Mouse (Mus musculus) embryonic fibroblast, embryonic 13.5 days (primary cell): ENCODE data around the gene Tacstd2.

Experiments
- CTCF ChIP-seq: IDR thresholded peaks from 2 replicates; pipeline ENCODE4 v1.5.1; 2011; ENCODE audit warnings: mild to moderate bottlenecking, control low read depth, low read length, moderate library complexity, borderline replicate concordance; ENCODE audit not compliant: insufficient read depth
- POLR2A ChIP-seq: IDR thresholded peaks from 2 replicates; pipeline ENCODE4 v1.6.1; 2011; ENCODE audit warnings: low read depth, mild to moderate bottlenecking, control low read depth, low read length, moderate library complexity

DNA sequence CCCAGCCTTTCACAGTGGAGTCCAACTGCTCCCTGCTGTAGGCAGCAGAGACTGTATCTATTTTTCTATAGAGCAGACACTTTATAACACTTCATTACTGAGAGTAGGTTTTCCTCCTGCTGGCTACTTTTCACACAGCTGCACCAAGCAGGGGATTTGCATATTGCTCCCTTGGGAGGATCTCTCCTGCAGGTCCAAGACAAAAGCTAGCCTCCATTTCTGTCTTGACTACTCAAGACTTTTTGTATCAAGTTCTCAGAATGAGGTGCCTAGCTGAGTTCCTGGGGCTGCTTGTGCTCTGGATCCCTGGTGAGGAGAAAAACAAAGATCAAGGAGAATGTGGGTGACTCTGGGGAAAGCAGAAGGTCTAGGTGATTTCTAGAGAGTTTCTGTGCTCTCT, 19.8 kb upstream of the Tacstd2 start:
- TF ChIP-seq CTCF = no peak
- no peak for TF ChIP-seq POLR2A
